28 mouse cellular contexts compared by ENCODE assay signal in the genomic region with DNA sequence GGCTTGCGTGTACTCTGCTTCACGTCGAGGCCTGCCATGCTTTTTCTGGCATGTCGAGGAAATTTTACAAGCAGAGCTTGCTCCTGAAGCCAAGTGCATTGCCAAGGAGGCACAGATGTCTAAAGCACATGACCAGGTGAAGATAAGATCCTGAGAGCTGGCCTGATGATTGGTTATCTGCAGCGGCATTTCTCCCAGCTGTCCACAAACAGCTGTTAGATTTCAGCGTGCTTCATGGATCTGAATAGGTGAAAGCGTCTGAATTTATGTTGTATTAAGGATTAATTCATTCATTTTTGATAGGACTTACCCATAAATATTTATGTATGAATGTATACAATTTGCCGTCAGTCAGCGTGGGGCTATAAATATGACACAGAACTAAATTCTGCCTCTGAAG.
DNase-seq lines count a peak whose midpoint lies in the region; ATAC-seq lines count a peak whose summit lies in the region.
"Had no signal": no experiment of that assay in that cellular context is flagged by ENCODE, and none has a peak within 500 bp of the region (broad histone marks: within the 10 kb centered on the region; RNA-seq: fewer than 3 reads in every experiment).

No protein-coding gene starts in this region.

- H3K4me2 ChIP-seq in lung, embryonic 16.5 days (ENCODE audit: low read depth, low read length), result no peak overlapping the region
- H3K4me2 ChIP-seq in stomach, embryonic 15.5 days, result no peak overlapping the region
- H3K4me2 ChIP-seq: embryonic facial prominence, embryonic 13.5 days; forebrain, embryonic 13.5 days; heart, embryonic 13.5 days; hindbrain, embryonic 14.5 days had no signal

- ATAC-seq in frontal cortex, adult (ENCODE audit: low TSS enrichment), result peak; percentile 27; the same call in 1 of the 2 replicates
- peak; percentile 45; the same call in 1 of the 2 replicates for ATAC-seq in lung, embryonic 16.5 days (ENCODE audit: low read depth)
- peak; percentile 14; the same call in 1 of the 2 replicates for ATAC-seq in stomach, embryonic 15.5 days (ENCODE audit: insufficient read depth, low FRiP score, low read depth)
- no peak for ATAC-seq in erythroid progenitor cell, adult 5-6 weeks (replicated peaks; ENCODE audit: low FRiP score, poor library complexity, severe bottlenecking)
- ATAC-seq: forebrain, embryonic 13.5 days; forebrain, embryonic 16.5 days; Patski had no signal

- H3K9me3 ChIP-seq in lung, embryonic 16.5 days (ENCODE audit: control insufficient read depth, low read length), result no peaks in the 10 kb centered on the region
- H3K9me3 ChIP-seq in stomach, embryonic 15.5 days, result no peaks in the 10 kb centered on the region
- H3K9me3 ChIP-seq: embryonic facial prominence, embryonic 10.5 days; embryonic facial prominence, embryonic 13.5 days; forebrain, embryonic 10.5 days; forebrain, embryonic 13.5 days; heart, embryonic 10.5 days; heart, embryonic 13.5 days had no signal

- H3K4me3 ChIP-seq in lung, embryonic 16.5 days (ENCODE audit: low read length), result no peak overlapping the region
- H3K4me3 ChIP-seq in stomach, embryonic 15.5 days (replicated peaks), result no peak overlapping the region
- H3K4me3 ChIP-seq: embryonic facial prominence, embryonic 10.5 days; embryonic facial prominence, embryonic 13.5 days; erythroblast, embryonic 14.5 days; forebrain, embryonic 10.5 days; forebrain, embryonic 13.5 days; heart, embryonic 10.5 days; heart, embryonic 13.5 days had no signal

- no peaks in the 10 kb centered on the region for H3K27me3 ChIP-seq in lung, embryonic 16.5 days (ENCODE audit: control insufficient read depth, insufficient read depth, low read depth, low read length)
- no peaks in the 10 kb centered on the region for H3K27me3 ChIP-seq in stomach, embryonic 15.5 days (replicated peaks)
- H3K27me3 ChIP-seq: embryonic facial prominence, embryonic 13.5 days; forebrain, embryonic 13.5 days; heart, embryonic 13.5 days; Patski had no signal

- H3K4me1 ChIP-seq in lung, embryonic 16.5 days (replicated peaks; ENCODE audit: control insufficient read depth, insufficient read depth, low read length), result no peaks in the 10 kb centered on the region
- H3K4me1 ChIP-seq in stomach, embryonic 15.5 days, result 0 out of 2 replicates have a peak, but pooled peaks cover 3% of the 10 kb centered on the region
- H3K4me1 ChIP-seq: embryonic facial prominence, embryonic 10.5 days; embryonic facial prominence, embryonic 13.5 days; forebrain, embryonic 13.5 days; heart, embryonic 10.5 days had no signal

- no peak overlapping the region for H3K9ac ChIP-seq in lung, embryonic 16.5 days (ENCODE audit: low read length)
- no peak overlapping the region for H3K9ac ChIP-seq in stomach, embryonic 15.5 days
- H3K9ac ChIP-seq: embryonic facial prominence, embryonic 13.5 days; forebrain, embryonic 13.5 days; heart, embryonic 13.5 days; hindbrain, embryonic 14.5 days had no signal

- 0 out of 2 replicates have a peak overlapping the region, but pooled peaks have one; percentile 12 for H3K27ac ChIP-seq in lung, embryonic 16.5 days (ENCODE audit: low read length)
- peak overlapping the region; percentile 51; the same call in 1 of the 2 replicates for H3K27ac ChIP-seq in stomach, embryonic 15.5 days
- H3K27ac ChIP-seq: embryonic facial prominence, embryonic 10.5 days; embryonic facial prominence, embryonic 13.5 days; forebrain, embryonic 10.5 days; forebrain, embryonic 13.5 days; heart, embryonic 10.5 days; heart, embryonic 13.5 days; hindbrain, embryonic 14.5 days had no signal

- no peaks in the 10 kb centered on the region for H3K36me3 ChIP-seq in lung, embryonic 16.5 days (ENCODE audit: control insufficient read depth, insufficient read depth, low read length)
- H3K36me3 ChIP-seq in stomach, embryonic 15.5 days, result no peaks in the 10 kb centered on the region
- H3K36me3 ChIP-seq: embryonic facial prominence, embryonic 10.5 days; embryonic facial prominence, embryonic 13.5 days; forebrain, embryonic 10.5 days; G1E; heart, embryonic 10.5 days; heart, embryonic 13.5 days had no signal

- 39% methylated on average over 9 of the region's 9 CpGs for WGBS in lung, embryonic 16.5 days
- 47% methylated on average over 9 of the region's 9 CpGs for WGBS in stomach, embryonic 15.5 days

- no peak for DNase-seq in frontal cortex, postnatal 14 days (ENCODE audit: low spot score in 2 of 2)
- DNase-seq in lung, postnatal 25 days (ENCODE audit: low spot score), result no peak
- DNase-seq: adrenal gland, postnatal 10 days; adrenal gland, postnatal 36 days; cerebellum, adult 11 months; cerebellum, adult 2 months; cerebellum, adult 9-11 months; cerebellum, postnatal 25 days; embryo, embryonic 11 days; gastrocnemius, postnatal 25 days; heart, adult 18-20 months; heart, postnatal 14 days; heart, postnatal 4 days had no signal
